Mouse (Mus musculus) forebrain, embryonic 11.5 days (tissue): ENCODE results near the gene Fxr2. TPM values are rescaled to one million over a fixed set of nuclear protein-coding genes. Genes with fewer than 3 reads are reported as not detected.
A peak's percentile ranks its signal among the peaks of the same experiment; 100 is the strongest.

Source experiments
- ATAC-seq: fragments of 200-750 bp; cut with Nextera tagmentation; replicated peaks from 2 replicates; pipeline ENCODE4 v1.8.0; 2017; ENCODE audit warnings: moderate TSS enrichment; ENCODE audit not compliant: low FRiP score
- DNase-seq: peaks from one replicate; pipeline ENCODE4 v3.0.0-alpha.2; 2017; ENCODE audit warnings: low spot score
- H3K27ac ChIP-seq: fragments of 300-500 bp; sonication (generic); 2 replicates; pipeline ENCODE4 v1.5.1; 2014; ENCODE audit warnings: low read depth, low read length
- H3K27me3 ChIP-seq: fragments of 300-500 bp; sonication (generic); 2 replicates; pipeline ENCODE4 v1.6.1; 2014; ENCODE audit warnings: mild to moderate bottlenecking, low read length, mixed read lengths; ENCODE audit not compliant: control insufficient read depth, insufficient read depth
- H3K36me3 ChIP-seq: fragments of 300-500 bp; sonication (generic); 2 replicates; pipeline ENCODE4 v1.6.1; 2014; ENCODE audit warnings: mild to moderate bottlenecking, low read length, moderate library complexity, mixed read lengths; ENCODE audit not compliant: control insufficient read depth, insufficient read depth
- H3K4me1 ChIP-seq: fragments of 300-500 bp; sonication (generic); replicated peaks from 2 replicates; pipeline ENCODE4 v1.6.1; 2014; ENCODE audit warnings: low read length, mixed read lengths; ENCODE audit not compliant: control insufficient read depth, insufficient read depth
- H3K4me2 ChIP-seq: fragments of 300-500 bp; sonication (generic); 2 replicates; pipeline ENCODE4 v1.6.1; 2014; ENCODE audit warnings: low read depth, mild to moderate bottlenecking, low read length, moderate library complexity, mixed read lengths; ENCODE audit not compliant: severe bottlenecking
- H3K4me3 ChIP-seq: fragments of 300-500 bp; sonication (generic); 2 replicates; pipeline ENCODE4 v1.5.1; 2014; ENCODE audit warnings: low read depth, low read length
- H3K9ac ChIP-seq: fragments of 300-500 bp; sonication (generic); 2 replicates; pipeline ENCODE4 v1.6.1; 2014; ENCODE audit warnings: low read length
- H3K9me3 ChIP-seq: fragments of 300-500 bp; sonication (generic); 2 replicates; pipeline ENCODE4 v1.6.1; 2016; ENCODE audit warnings: low read length, mixed read lengths; ENCODE audit not compliant: control insufficient read depth
- WGBS: fragments of 180-500 bp; shearing (Covaris S2); extraction: QIAGEN DNeasy Blood & Tissue Kit; methylation state at CpG from one replicate; pipeline ENCODE4 v1.1.7; 2014; 5-methylcytosine and 5-hydroxymethylcytosine counted together
- polyA plus RNA-seq: library from polyadenylated mRNA; unstranded; fragments of >200 nt; fragmentation: Nextera tagmentation; extraction: Ambion mirVana; gene quantifications from 2 replicates; pipeline ENCODE4 v1.2.1, GENCODE M21; 2014

The Fxr2 gene
- polyA plus RNA-seq, 1 experiment from 2014 or later: 33.6 TPM

DNA sequence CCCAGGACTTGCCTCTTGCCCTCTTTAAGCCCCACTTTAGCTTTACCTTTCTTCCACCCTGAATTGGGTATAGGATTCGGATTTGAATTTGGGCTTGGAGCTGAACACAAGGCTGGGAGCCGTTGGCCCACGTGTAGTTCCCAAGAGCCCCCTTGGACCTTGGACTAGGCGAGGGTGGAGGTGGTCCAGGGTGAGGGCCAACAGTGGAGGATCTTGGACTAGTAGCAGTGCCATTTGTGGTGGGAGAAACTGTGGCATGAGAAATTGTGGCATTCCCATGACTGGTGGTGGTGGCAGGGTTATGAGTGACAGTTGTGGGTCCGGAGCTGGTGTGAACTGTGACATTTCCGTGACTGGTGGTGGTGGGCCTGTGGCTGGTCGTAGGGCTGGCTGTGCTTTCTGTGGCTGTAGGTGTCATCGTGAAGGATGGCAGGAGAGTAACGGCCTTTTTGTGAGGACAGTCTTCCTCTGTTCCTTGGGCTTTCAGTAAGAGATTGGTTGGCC is 32.7 kb downstream of the Fxr2 start:
- WGBS: 80% methylated on average over 9 of the region's 9 CpGs
- Histone ChIP-seq H3K27ac (no peak overlapping the region), H3K9ac (no peak overlapping the region), H3K4me2 (no peak overlapping the region), H3K4me3 (no peak overlapping the region), H3K27me3 (no peaks in the 10 kb centered on the region), H3K9me3 (no peaks in the 10 kb centered on the region), H3K36me3 (peaks cover 40% of the 10 kb centered on the region), H3K4me1 (peaks cover 17% of the 10 kb centered on the region; the same call in 1 of the 2 replicates)
- DNase-seq (no peak), ATAC-seq (no peak)

DNA sequence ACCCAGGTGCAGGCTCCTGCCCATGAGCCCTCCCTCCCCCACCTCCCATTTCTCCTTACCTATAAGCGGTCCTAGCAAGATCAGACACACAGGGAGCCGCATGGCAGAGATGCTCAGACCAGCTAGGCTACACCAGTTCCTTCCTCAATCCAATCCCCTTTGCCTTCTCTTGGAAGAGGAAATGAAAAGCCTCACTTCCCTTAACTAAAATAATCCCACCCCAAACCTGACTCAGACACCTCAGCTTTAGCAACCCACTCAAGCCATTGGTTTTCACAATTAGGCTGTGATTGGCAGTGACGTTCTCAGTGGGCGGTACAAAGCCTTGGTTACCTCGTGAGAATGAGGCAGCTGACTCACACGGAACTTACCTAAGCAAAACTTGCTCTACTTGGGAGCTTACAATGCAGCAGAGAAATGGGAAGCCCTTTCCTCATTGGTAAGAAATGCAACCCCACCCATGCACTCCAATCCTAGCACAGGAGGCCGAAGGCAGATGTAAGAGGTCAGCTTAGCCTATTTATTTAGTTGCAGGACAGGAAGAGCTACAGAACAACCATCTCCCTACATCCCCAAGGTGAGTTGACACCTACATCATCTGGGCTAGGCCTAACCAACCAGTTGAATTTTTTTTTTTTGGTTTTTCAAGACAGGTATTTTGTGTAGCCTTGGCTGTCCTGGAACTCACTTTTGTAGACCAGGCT is 33.3 kb downstream of the Fxr2 start, which contains the start of gene Cd68:
TSS of gene Cd68 (minus strand) at position 193 of the 704 bp plus-strand sequence.
- peak within 1 kb of the TSS; percentile 12; the same call in 1 of the 2 replicates for H3K4me2 ChIP-seq
- no peak for ATAC-seq
- H3K4me1 ChIP-seq: peaks cover 17% of the 10 kb centered on the region; the same call in 1 of the 2 replicates
- H3K9ac ChIP-seq: no peak within 1 kb of the TSS
- H3K36me3 ChIP-seq: peaks cover 40% of the 10 kb centered on the region
- H3K27ac ChIP-seq: no peak within 1 kb of the TSS
- no peak within 1 kb of the TSS for H3K4me3 ChIP-seq
- no peaks in the 10 kb centered on the region for H3K27me3 ChIP-seq
- WGBS: 35% methylated on average over 7 of the region's 7 CpGs
- no peaks in the 10 kb centered on the region for H3K9me3 ChIP-seq
- no peak for DNase-seq

DNA sequence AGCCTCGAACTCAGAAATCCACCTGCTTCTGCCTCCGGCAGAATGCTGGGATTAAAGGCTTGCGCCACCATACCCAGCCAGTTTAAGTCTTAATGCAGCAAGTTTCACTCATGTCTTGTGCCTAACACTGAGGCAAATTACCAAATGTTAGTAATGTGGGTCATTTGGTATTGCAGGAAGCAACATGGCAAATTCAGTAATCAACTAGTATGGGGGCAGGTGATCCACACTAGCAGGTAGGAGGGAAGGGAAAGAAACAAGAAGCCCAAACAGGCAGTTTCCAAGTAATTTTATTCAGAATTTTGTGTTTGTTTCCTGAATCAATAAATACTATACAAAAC is 33.8 kb downstream of the Fxr2 start:
- no peak overlapping the region for H3K27ac ChIP-seq
- H3K4me3 ChIP-seq: no peak overlapping the region
- H3K9me3 ChIP-seq: no peaks in the 10 kb centered on the region
- H3K27me3 ChIP-seq: no peaks in the 10 kb centered on the region
- no peak overlapping the region for H3K4me2 ChIP-seq
- H3K9ac ChIP-seq: no peak overlapping the region
- ATAC-seq: no peak
- 83% methylated on average over 3 of the region's 3 CpGs for WGBS
- H3K4me1 ChIP-seq: peaks cover 13% of the 10 kb centered on the region; the same call in 1 of the 2 replicates
- peaks cover 40% of the 10 kb centered on the region for H3K36me3 ChIP-seq
- no peak for DNase-seq

GRCm38 (mm10) chr11:69670786-69671725 is 38.3 kb downstream of the Fxr2 start:
- ATAC-seq (peak; percentile 73), DNase-seq (peak; percentile 98)
- Histone ChIP-seq H3K4me1 (peaks cover 11% of the 10 kb centered on the region; the same call in 1 of the 2 replicates), H3K27ac (peak overlapping the region; percentile 94), H3K9me3 (no peaks in the 10 kb centered on the region), H3K27me3 (no peaks in the 10 kb centered on the region), H3K9ac (peak overlapping the region; percentile 100), H3K36me3 (peaks cover 33% of the 10 kb centered on the region), H3K4me2 (peak overlapping the region; percentile 97), H3K4me3 (peak overlapping the region; percentile 100)
- under 1% methylated on average over 61 of the region's 61 CpGs for WGBS

- Histone ChIP-seq H3K27me3 (no peaks in the 10 kb centered on the region), H3K27ac (peak overlapping the region; percentile 94), H3K4me2 (peak overlapping the region; percentile 97), H3K9ac (peak overlapping the region; percentile 100), H3K4me3 (peak overlapping the region; percentile 100), H3K9me3 (no peaks in the 10 kb centered on the region), H3K4me1 (peaks cover 11% of the 10 kb centered on the region; the same call in 1 of the 2 replicates), H3K36me3 (peaks cover 27% of the 10 kb centered on the region)
- WGBS: under 1% methylated on average over 43 of the region's 43 CpGs
- DNase-seq (no peak), ATAC-seq (peak; percentile 5; the same call in 1 of the 2 replicates)
Observed at GRCm38 (mm10) chr11:69671726-69672124, 38.9 kb downstream of the Fxr2 start.

- Histone ChIP-seq H3K27me3 (no peaks in the 10 kb centered on the region), H3K4me1 (peaks cover 11% of the 10 kb centered on the region; the same call in 1 of the 2 replicates), H3K4me3 (peak within 1 kb of the TSS; percentile 100), H3K27ac (peak within 1 kb of the TSS; percentile 94), H3K9ac (peak within 1 kb of the TSS; percentile 100), H3K4me2 (peak within 1 kb of the TSS; percentile 97), H3K9me3 (no peaks in the 10 kb centered on the region), H3K36me3 (peaks cover 27% of the 10 kb centered on the region)
- 0% methylated on average over 36 of the region's 36 CpGs for WGBS
- ATAC-seq: peak; percentile 97
- peak; percentile 99 for DNase-seq
Observed at GRCm38 (mm10) chr11:69672211-69672706, 39.5 kb downstream of the Fxr2 start, which contains the start of gene Eif4a1. Gene Eif4a1, minus strand, starts transcription at chr11:69672423.

DNA sequence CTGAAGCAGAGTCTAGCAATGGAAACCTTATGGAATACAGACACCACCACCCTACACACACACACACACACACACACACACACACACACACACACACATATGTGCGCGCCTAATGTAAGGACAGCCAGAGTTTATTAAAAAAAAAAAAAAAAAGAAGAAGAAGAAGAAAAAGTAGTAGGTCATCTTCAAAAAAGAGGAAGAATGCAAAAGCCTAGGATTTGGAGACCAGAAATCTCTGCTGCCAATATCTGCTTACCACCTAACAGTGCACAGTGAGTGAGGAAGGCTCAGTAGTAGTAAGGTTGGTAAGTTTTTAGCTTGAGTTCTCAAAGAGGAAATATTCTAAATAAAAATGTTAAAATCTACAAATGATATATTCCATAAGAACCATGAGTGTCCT is 46.4 kb downstream of the Fxr2 start:
- no peak for ATAC-seq
- H3K4me3 ChIP-seq: no peak overlapping the region
- no peak overlapping the region for H3K4me2 ChIP-seq
- H3K27ac ChIP-seq: no peak overlapping the region
- H3K36me3 ChIP-seq: peaks cover 5% of the 10 kb centered on the region
- 100% methylated on average over 2 of the region's 2 CpGs for WGBS
- DNase-seq: no peak
- peaks cover 10% of the 10 kb centered on the region; the same call in 1 of the 2 replicates for H3K4me1 ChIP-seq
- no peaks in the 10 kb centered on the region for H3K9me3 ChIP-seq
- H3K27me3 ChIP-seq: no peaks in the 10 kb centered on the region
- H3K9ac ChIP-seq: no peak overlapping the region
